Mouse (Mus musculus): Measurements from ENCODE around the gene Tmem33. TPM values are rescaled to one million over a fixed set of nuclear protein-coding genes. Genes with fewer than 3 reads are reported as not detected.

The Tmem33 gene
- 63.4 to 84.1 TPM (median 76.0 TPM) in 4 replicates for total RNA-seq (2023; ENCODE audit: inconsistent age)

DNA sequence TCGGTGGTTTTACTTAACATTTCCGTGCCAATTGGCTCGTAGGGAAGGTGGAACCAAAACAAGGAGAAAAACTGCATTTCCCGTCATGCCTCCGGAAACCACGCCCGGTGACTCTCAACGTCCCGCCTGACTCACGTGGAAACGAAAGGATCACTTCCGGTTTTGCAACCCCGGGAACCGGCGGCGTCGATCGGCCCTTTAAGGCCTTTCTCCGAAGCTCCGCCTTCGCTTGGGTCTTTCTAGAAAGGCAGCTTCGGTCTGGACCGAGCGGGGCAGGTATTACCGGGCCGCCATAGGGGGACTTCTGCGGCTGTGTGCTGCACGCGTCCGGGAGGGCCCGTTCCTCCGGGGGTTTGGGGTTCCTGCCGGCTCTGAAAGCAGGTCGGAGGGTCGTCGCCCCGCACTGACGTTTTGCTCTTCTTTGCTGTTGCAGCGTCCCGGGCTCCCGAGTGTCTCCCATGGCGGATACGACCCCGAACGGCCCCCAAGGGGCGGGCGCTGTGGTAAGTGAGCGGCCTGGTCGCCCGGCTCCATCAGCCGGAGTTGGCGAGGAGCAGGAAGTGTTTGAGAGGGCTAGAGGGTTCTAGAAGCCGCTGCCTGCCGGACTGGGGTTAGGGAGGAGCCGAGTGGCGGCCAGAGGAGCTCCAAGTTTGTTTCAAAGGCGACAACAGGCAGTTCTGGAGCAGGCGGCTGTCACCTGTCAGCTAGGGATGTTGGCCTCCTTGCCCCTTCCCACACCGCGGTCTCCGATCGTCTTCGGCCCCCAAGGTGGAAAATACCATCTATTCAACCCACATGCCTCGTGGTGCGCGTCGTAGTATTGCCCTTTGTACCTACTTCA, at the start of gene Tmem33:
Tmem33 (plus strand) TSS at position 35 of the 841 bp plus-strand sequence.

DNA sequence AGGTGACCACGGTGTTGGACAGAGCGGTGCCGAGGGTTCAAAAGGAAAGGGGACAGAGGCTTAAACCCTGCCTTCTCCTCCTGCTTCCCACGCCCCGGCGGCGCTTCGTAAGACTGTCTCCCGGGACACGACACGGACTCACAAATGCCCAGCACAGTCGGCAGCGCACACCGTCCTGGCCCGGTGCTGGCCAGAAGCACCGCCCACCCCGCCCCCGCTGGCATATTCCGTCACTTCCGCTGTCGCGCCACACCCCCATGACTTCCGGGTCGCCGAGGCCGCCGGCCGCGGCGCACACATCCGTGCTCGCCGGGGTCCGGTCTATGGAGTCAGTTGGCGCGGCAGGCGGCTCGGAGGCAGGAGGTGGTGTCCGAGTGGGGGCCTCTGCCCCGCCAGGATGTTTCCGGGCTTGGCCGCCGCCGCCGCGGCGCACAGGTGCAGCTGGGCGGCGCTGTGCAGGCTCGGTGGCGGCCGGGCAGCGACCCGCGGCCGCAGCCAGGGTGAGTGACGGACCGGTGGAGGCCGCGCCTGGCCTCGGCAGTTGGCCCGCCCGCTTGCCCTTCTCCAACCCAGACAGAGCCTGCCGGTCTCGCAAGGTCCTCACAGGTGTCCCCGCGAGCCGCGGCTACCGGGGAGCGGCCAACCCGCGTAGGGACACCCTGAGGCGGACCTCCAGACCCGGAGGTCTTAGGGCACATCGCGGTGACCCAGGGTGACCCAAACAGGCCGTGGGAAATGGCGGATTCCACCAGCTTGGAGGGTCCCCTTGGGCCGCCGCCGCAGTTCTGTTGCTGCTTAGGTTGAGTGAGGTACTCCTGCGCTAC, 46.5 kb downstream of the Tmem33 start, which contains the start of gene Slc30a9:
Slc30a9 (plus strand) TSS at position 258 of the 824 bp plus-strand sequence.

Other genes starting within 250 kb of the Tmem33 start
- gene Phox2b, start 161.3 kb upstream of the Tmem33 start, total RNA-seq (2023; ENCODE audit: inconsistent age), result not detected in 4 replicates
- 60.2 to 75.8 TPM (median 67.8 TPM) in 4 replicates for gene Slc30a9, start 46.4 kb downstream of the Tmem33 start, total RNA-seq (2023; ENCODE audit: inconsistent age)
- gene Bend4, start 167.7 kb downstream of the Tmem33 start, total RNA-seq (2023; ENCODE audit: inconsistent age), result 0.63 to 0.67 TPM (median 0.65 TPM) in 4 replicates

All from B cell, adult (primary cell).